Mouse (Mus musculus) hindbrain, embryonic 13.5 days (tissue): ENCODE results near the gene Mfap1a. TPM values are rescaled to one million over a fixed set of nuclear protein-coding genes. Genes with fewer than 3 reads are reported as not detected.
A peak's percentile ranks its signal among the peaks of the same experiment; 100 is the strongest.
"Not testable (repeated sequence)": the region's sequence is repeated elsewhere in the genome, so short reads cannot be mapped to it uniquely, and the experiment has no call there.

ENCODE experiments used
- ATAC-seq: fragments of 200-750 bp; cut with Nextera tagmentation; 2 replicates; pipeline ENCODE4 v1.8.0; 2017; ENCODE audit warnings: moderate TSS enrichment; ENCODE audit not compliant: low FRiP score
- H3K27ac ChIP-seq: fragments of 300-500 bp; sonication (generic); 2 replicates; pipeline ENCODE4 v1.5.1; 2015; ENCODE audit warnings: inconsistent platforms, mild to moderate bottlenecking, moderate library complexity
- H3K27me3 ChIP-seq: fragments of 300-500 bp; sonication (generic); 2 replicates; pipeline ENCODE4 v1.6.1; 2015; ENCODE audit warnings: mild to moderate bottlenecking, inconsistent platforms
- H3K36me3 ChIP-seq: fragments of 300-500 bp; sonication (generic); 2 replicates; pipeline ENCODE4 v1.6.1; 2015; ENCODE audit warnings: mild to moderate bottlenecking, inconsistent platforms
- H3K4me1 ChIP-seq: fragments of 300-500 bp; sonication (generic); replicated peaks from 2 replicates; pipeline ENCODE4 v1.6.1; 2015; ENCODE audit warnings: inconsistent platforms
- H3K4me2 ChIP-seq: fragments of 300-500 bp; sonication (generic); 2 replicates; pipeline ENCODE4 v1.6.1; 2015; ENCODE audit warnings: inconsistent platforms, mild to moderate bottlenecking, moderate library complexity
- H3K4me3 ChIP-seq: fragments of 300-500 bp; sonication (generic); 2 replicates; pipeline ENCODE4 v1.5.1; 2015; ENCODE audit warnings: mild to moderate bottlenecking, inconsistent platforms
- H3K9ac ChIP-seq: fragments of 300-500 bp; sonication (generic); 2 replicates; pipeline ENCODE4 v1.6.1; 2015; ENCODE audit warnings: mild to moderate bottlenecking, inconsistent platforms
- H3K9me3 ChIP-seq: fragments of 300-500 bp; sonication (generic); 2 replicates; pipeline ENCODE4 v1.6.1; 2016; ENCODE audit warnings: inconsistent platforms
- WGBS: fragments of 180-500 bp; shearing (Covaris S2); methylation state at CpG from one replicate; pipeline ENCODE4 v1.1.7; 2015; 5-methylcytosine and 5-hydroxymethylcytosine counted together
- polyA plus RNA-seq: library from polyadenylated mRNA; unstranded; fragments of >200 nt; fragmentation: Nextera tagmentation; extraction: Ambion mirVana; gene quantifications from 2 replicates; pipeline ENCODE4 v1.2.1, GENCODE M21; 2015

Mfap1a gene
- polyA plus RNA-seq, 1 experiment from 2014 or later: 34.8 TPM

DNA sequence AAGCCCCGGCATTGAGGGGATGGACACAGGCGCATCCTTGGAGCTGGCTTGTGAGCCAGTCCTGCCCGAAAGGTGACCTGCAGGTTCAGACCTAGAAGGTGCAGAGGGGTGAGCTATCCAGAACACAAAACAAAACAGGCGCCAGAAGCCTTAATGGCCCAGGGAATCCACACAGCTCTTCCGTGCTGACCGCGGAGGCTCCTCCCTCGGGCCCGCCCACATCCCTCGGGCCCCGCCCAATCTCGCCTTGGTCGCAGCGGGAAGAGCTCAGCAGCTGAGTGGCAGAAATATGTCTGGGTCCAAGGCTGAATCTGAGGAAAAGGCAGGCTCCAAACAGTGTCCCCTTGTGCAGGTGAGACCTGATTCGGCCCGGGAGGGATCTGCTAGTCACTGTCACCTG is 3.1 kb upstream of the Mfap1a start:
- H3K36me3 ChIP-seq: peaks cover 8% of the 10 kb centered on the region
- peak overlapping the region; percentile 53 for H3K9ac ChIP-seq
- no peak overlapping the region for H3K27ac ChIP-seq
- H3K4me1 ChIP-seq: peaks cover 26% of the 10 kb centered on the region
- no peaks in the 10 kb centered on the region for H3K27me3 ChIP-seq
- H3K4me3 ChIP-seq: peak overlapping the region; percentile 27
- no peaks in the 10 kb centered on the region for H3K9me3 ChIP-seq
- 28% methylated on average over 16 of the region's 16 CpGs for WGBS
- peak overlapping the region; percentile 47 for H3K4me2 ChIP-seq
- ATAC-seq: peak; percentile 30; the same call in 1 of the 2 replicates

DNA sequence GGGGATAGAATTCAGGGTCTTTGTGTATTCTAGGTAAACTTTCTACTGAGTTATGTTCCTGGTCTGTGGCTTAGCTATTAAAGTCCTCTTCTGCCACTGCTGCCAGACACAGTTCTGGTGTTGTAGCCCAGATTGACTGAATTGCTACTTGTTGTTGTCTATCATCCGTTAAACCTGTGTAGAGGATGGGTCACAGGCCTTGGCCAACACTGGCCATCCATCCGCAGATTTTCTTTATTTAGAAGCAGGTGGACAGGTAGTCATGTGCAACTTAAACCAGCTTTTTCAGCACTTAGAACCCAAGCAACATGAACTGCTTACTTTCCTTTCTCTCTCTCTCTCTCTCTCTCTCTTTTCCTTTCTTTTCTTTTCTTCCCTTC is 1.5 kb upstream of the Mfap1a start:
- Histone ChIP-seq H3K4me2 (peak overlapping the region; percentile 84), H3K4me1 (peaks cover 29% of the 10 kb centered on the region), H3K36me3 (peaks cover 18% of the 10 kb centered on the region), H3K27me3 (no peaks in the 10 kb centered on the region), H3K4me3 (peak overlapping the region; percentile 62; the same call in 1 of the 2 replicates), H3K9ac (peak overlapping the region; percentile 74; the same call in 1 of the 2 replicates), H3K9me3 (no peaks in the 10 kb centered on the region), H3K27ac (no peak overlapping the region)
- 94% methylated on average over 2 of the region's 2 CpGs for WGBS
- no peak for ATAC-seq

DNA sequence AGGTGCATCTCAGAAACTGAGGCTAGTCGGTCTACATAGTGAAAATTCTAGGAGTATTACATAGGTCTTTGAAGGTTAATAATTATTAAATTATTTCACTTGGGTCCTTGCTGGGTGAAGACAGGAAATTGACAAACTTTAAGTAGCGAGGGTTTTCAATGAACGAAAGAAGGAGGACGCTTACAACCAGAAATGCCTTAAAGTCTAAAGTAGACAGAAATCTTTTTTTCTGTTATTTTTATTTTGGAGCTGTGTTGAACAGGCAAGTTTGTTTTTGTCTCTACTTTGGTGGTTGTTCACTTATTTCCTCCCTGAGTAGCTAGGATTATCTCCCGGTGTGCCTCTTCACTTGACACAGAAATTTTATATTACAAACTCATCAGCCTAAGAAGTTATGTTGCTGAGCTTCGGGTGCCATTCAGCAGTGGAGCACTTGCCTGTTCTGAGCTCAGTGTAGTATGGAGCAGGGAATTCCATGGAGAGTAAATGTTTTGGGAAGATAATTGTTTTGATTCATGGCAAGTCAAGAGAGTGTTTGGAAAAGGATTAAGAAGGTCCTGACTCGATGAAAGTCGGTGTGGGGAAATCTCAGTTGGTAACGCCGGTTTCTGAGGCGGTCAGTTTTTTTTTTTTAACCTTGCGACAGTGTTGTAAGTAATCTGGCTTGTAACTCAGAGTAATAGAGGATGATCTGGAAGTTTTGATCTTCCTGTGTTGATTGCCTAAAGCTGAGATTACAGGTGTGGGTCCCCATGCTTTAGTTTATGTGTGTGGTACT is 897 bp upstream of the Mfap1a start:
- peak overlapping the region; percentile 62 for H3K4me3 ChIP-seq
- WGBS: 28% methylated on average over 12 of the region's 12 CpGs

DNA sequence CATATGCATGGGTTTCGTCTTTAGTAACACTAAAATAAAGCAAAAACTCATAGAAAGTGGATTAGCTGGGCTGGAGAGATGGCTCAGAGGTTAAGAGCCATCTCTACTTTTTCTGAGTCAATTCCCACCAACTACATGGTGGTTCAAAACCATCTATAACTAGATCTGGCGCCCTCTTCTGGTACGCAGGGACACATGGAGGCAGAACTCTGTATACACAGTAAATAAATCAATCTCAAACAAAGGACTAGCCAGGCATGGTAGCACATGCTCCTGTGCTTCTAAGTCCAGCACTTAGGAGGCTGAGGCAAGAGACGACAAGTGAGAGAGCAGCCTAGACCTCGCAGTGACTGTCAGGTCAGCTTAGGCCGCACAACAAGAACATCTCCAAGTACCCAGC is 4.9 kb downstream of the Mfap1a start:
- not testable (repeated sequence) for H3K9me3 ChIP-seq, H3K27me3 ChIP-seq, H3K27ac ChIP-seq, H3K9ac ChIP-seq, H3K4me2 ChIP-seq, ATAC-seq, H3K4me3 ChIP-seq
- 83% methylated on average over 1 of the region's 6 CpGs for WGBS
- H3K36me3 ChIP-seq: peaks cover 12% of the 10 kb centered on the region
- peaks cover 11% of the 10 kb centered on the region for H3K4me1 ChIP-seq

More for the DNA sequence above, 897 bp upstream of the Mfap1a start:
- Histone ChIP-seq H3K9ac (peak overlapping the region; percentile 74), H3K4me1 (peaks cover 29% of the 10 kb centered on the region), H3K4me2 (peak overlapping the region; percentile 84), H3K36me3 (peaks cover 18% of the 10 kb centered on the region), H3K9me3 (no peaks in the 10 kb centered on the region), H3K27ac (no peak overlapping the region), H3K27me3 (no peaks in the 10 kb centered on the region)
- no peak for ATAC-seq

DNA sequence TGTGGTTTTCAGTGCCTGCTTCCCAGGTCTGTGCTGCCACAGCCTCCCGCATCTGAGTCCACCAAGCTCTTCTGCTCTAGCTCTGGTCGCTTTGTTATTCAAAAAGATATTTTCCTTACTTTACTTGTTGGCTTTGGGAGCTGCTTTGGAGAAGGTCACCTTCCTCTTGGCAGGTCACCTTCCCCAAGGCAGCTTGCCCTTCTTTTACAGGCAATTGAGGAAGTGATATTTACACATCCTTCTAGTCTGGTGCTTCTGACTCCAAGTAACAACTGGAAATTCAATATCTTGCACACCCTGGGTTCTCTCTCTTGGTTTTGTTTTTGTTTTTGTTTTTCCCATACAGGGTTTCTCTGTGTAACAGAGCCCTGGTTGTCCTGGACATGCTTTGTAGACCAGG is 22.1 kb downstream of the Mfap1a start:
- not testable (repeated sequence) for H3K36me3 ChIP-seq, H3K4me1 ChIP-seq, H3K27ac ChIP-seq, H3K9ac ChIP-seq, H3K27me3 ChIP-seq, H3K4me3 ChIP-seq, ATAC-seq, H3K9me3 ChIP-seq, H3K4me2 ChIP-seq
- WGBS: 75% methylated on average over 2 of the region's 2 CpGs

DNA sequence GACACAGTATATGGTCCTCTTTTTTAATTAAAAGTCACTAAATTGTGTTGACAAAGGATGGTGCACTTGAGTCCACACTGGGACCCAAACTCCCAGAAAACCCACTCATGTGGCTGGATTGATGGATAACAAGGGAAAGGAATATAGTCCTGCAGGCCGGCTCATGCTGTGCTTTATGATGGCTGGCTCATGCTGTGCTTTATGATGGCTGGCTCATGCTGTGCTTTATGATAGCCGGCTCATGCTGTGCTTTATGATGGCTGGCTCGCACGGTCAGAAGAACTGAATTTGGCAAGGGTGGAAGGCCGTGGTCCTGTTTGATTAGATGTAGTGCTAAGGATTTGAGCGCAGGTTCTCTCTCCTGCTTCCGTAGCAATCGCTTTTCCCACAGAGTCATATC is 22.9 kb downstream of the Mfap1a start:
- no peak overlapping the region for H3K4me2 ChIP-seq
- WGBS: 39% methylated on average over 8 of the region's 8 CpGs
- no peak overlapping the region for H3K27ac ChIP-seq
- no peak overlapping the region for H3K9ac ChIP-seq
- peaks cover 5% of the 10 kb centered on the region for H3K4me1 ChIP-seq
- H3K27me3 ChIP-seq: no peaks in the 10 kb centered on the region
- no peaks in the 10 kb centered on the region for H3K36me3 ChIP-seq
- ATAC-seq: no peak
- H3K9me3 ChIP-seq: no peaks in the 10 kb centered on the region
- no peak overlapping the region for H3K4me3 ChIP-seq

DNA sequence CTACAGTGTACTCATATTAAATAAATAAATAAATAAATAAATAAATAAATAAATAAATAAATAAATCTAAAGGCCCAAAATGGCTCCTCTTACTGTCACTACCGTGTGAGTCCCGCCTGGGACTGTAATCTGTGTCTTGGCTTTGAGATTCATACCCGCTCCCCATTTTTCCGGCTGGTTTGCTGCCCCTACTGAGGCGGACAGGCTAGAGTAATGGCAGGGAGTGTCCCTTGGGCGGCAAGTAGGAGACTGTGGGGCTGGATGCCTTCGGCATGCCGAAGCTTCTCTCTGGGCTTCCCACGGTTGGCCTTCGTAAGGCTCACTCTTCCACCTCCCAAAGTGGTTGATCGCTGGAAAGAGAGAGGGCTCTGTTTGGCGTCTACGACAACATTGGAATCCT is 25.5 kb downstream of the Mfap1a start:
- not testable (repeated sequence) for H3K27ac ChIP-seq, H3K4me3 ChIP-seq, H3K9me3 ChIP-seq, H3K9ac ChIP-seq, ATAC-seq, H3K27me3 ChIP-seq, H3K4me1 ChIP-seq, H3K4me2 ChIP-seq, H3K36me3 ChIP-seq
- WGBS: 88% methylated on average over 13 of the region's 13 CpGs

DNA sequence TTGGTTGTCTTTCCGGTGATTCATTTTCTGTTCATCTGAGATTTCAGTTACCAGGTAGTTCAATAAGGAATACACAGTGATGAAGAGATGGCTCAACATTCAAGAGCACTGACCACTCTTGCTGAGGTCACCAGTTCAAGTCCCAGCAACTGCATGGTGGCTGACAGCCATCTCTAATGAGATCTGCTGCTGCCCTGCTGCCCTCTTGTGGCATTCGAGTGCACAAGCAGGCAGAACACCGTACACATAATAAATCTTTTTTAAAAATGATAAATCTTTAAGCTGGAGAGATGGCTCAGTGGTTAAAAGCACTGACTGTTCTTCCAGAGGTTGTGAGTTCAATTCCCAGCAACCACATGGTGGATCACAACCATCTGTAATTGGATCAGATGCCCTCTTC is 26.0 kb downstream of the Mfap1a start:
- H3K9ac ChIP-seq: no peak overlapping the region
- no peaks in the 10 kb centered on the region for H3K27me3 ChIP-seq
- no peak overlapping the region for H3K27ac ChIP-seq
- no peak for ATAC-seq
- H3K4me2 ChIP-seq: no peak overlapping the region
- WGBS: 53% methylated on average over 3 of the region's 3 CpGs
- H3K36me3 ChIP-seq: no peaks in the 10 kb centered on the region
- H3K4me3 ChIP-seq: no peak overlapping the region
- H3K9me3 ChIP-seq: no peaks in the 10 kb centered on the region
- H3K4me1 ChIP-seq: peaks cover 5% of the 10 kb centered on the region

DNA sequence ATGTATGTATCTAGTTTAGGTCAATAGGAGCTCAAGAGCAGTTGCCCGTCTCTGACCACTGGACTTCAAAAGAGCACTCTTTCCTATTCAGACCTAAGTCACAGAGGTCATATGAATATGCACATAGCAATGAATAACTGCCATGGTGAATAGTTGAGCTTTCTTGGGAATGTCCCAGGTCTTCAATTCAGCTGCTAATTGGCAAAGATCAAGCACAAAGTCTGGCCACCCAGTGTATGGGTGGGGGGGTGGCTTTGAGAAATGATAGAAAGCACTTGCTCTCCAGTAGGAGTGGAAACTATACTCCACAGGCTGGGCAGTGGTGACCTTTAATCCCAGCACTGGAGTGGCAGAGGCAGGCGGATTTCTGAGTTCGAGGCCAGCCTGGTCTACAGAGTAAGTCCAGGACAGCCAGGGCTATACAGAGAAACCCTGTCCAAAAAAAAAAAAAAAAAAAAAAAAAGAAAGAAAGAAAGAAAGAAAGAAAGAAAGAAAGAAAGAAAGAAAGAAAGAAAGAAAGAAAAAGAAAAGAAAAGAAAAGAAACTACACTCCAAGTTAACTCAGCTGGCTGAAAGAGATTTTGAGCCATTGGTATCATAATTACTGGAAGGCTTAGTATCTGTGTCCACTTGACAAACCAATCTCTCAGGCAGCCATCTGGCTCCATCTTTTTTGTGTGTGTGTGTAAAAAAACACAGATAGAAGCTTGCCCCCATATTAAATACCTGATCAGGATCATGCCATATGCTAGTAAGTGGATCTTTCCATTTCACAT is 28.8 kb downstream of the Mfap1a start:
- H3K36me3 ChIP-seq: no peaks in the 10 kb centered on the region
- WGBS: 80% methylated on average over 3 of the region's 3 CpGs
- no peaks in the 10 kb centered on the region for H3K9me3 ChIP-seq
- H3K4me1 ChIP-seq: peaks cover 8% of the 10 kb centered on the region
- no peak overlapping the region for H3K9ac ChIP-seq
- H3K27me3 ChIP-seq: no peaks in the 10 kb centered on the region
- no peak overlapping the region for H3K4me3 ChIP-seq
- no peak overlapping the region for H3K4me2 ChIP-seq
- H3K27ac ChIP-seq: no peak overlapping the region
- no peak for ATAC-seq

DNA sequence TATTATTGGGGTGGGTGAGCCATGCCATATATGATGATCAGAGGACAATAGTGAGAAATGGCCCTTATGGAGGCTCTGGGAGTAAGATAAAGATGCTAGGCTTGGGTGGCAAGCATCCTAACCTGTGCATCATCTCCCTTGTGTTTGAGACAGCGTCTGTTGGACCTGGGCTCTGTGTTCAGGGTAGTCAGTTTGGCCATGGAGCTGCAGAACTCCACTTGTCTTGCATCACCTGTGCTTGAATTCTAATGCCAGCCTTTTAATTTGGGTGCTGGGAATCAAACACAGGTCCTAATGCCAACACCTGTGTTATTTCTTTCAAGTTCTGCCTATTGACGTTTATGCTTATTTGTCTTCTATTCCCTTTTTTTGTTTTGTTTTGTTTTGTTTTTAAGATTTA is 31.2 kb downstream of the Mfap1a start:
- H3K9ac ChIP-seq, H3K27ac ChIP-seq, H3K4me3 ChIP-seq, H3K4me2 ChIP-seq, H3K36me3 ChIP-seq, H3K27me3 ChIP-seq, H3K9me3 ChIP-seq, ATAC-seq: not testable (repeated sequence)
- H3K4me1 ChIP-seq: peaks cover 11% of the 10 kb centered on the region
- WGBS: 100% methylated on average over 2 of the region's 2 CpGs

DNA sequence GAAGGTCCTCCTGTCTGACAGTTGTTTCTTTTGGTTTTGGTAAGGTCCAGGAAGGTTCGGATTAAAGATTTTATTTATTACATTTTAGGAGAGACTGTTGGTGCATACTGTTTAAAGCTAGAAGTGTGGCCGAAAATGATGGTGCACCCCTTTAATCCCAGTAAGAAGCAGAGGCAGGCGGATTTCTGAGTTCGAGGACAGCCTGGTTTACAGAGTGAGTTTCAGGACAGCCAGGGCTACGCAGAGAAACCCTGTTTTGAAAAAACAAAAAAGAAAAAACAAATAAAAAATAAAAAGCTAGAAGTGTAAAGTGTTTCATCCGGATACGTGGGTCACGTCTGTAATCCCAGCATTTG is 32.3 kb downstream of the Mfap1a start:
- Histone ChIP-seq H3K4me2 (peak overlapping the region; percentile 87), H3K27ac (peak overlapping the region; percentile 78), H3K4me1 (peaks cover 11% of the 10 kb centered on the region), H3K9me3 (no peaks in the 10 kb centered on the region), H3K27me3 (no peaks in the 10 kb centered on the region), H3K9ac (peak overlapping the region; percentile 76), H3K36me3 (peaks cover 4% of the 10 kb centered on the region; the same call in 1 of the 2 replicates), H3K4me3 (peak overlapping the region; percentile 56)
- WGBS: 36% methylated on average over 8 of the region's 8 CpGs
- peak; percentile 55 for ATAC-seq

DNA sequence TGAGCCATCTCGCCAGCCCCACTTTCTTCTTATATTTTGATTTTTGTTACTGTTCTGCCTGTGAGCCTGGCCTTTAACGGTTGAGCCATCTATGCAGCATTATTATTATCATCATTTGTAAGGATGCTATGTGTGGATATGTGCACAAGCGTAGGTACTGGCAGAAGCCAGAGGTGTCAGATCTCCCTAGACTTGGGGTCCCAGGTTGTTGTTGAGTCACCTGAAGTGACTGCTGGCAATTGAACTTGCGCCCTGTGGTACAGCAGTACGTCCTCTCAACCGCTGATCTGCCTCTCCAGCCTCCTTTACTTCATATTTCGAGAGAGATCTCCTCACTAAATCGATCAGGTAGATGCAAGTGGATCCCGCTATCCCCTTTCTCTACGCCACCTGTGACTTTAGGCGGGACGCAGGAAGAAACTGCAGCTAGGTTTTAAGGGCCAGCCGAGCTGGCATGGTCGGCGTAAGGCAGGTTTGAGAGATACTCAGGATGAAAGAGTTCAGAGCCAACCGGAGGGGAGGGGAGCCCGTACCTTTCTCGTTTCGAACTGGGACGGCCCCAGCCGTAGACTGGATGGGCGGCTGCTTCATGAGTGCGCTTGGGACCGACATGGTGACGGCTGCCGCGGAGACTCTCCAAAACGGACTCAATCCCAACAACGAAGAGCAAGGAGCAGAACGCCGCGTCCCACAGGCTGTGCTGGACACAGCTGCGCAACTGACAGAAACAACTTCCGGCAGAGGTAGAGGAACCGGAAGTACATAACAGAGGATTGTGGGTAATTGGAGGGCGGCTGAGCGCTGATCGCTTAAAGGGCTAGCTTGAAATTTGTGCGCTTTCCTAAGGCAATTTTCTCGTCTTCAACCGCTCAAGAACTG is 32.9 kb downstream of the Mfap1a start, which contains the start of gene Mfap1b:
TSS of gene Mfap1b (minus strand) at position 767 of the 879 bp plus-strand sequence.
- peak; percentile 96 for ATAC-seq
- H3K36me3 ChIP-seq, H3K27me3 ChIP-seq, H3K9me3 ChIP-seq: not testable (repeated sequence)
- 6% methylated on average over 41 of the region's 41 CpGs for WGBS
- Histone ChIP-seq H3K4me1 (peaks cover 11% of the 10 kb centered on the region), H3K9ac (peak within 1 kb of the TSS; percentile 76), H3K4me3 (peak within 1 kb of the TSS; percentile 56), H3K27ac (peak within 1 kb of the TSS; percentile 78), H3K4me2 (peak within 1 kb of the TSS; percentile 87)
